Mouse (Mus musculus) T-helper 2 cell (primary cell): ENCODE measurements around the gene Zfp775.

Experiments used
- in situ Hi-C: fragments of 300-600 bp; cut with MboI, MseI; formaldehyde crosslinking; loops from one replicate; pipeline ENCODE4 v1.15.1; 2025; ENCODE audit warnings: high pct_unique_total_duplicates

Zfp775 gene

GRCm38 (mm10) chr6:48601271-48602079 is at the start of gene Zfp775:
Gene Zfp775 (plus strand): TSS chr6:48602063.
- in situ Hi-C loops = no loop called here

- in situ Hi-C loops = no loop called here
Measured at GRCm38 (mm10) chr6:48552918-48553317, 48.9 kb upstream of the Zfp775 start.

GRCm38 (mm10) chr6:48553819-48554218 is 48.0 kb upstream of the Zfp775 start:
- in situ Hi-C loops = no loop called here

GRCm38 (mm10) chr6:48554280-48555103 is 47.4 kb upstream of the Zfp775 start, which contains the start of gene Lrrc61:
Gene Lrrc61 (plus strand): TSS chr6:48554796.
- in situ Hi-C loops = no loop called here

- in situ Hi-C loops = no loop called here
Measured at GRCm38 (mm10) chr6:48555104-48555890, 46.6 kb upstream of the Zfp775 start.

GRCm38 (mm10) chr6:48555956-48556355 is 45.9 kb upstream of the Zfp775 start:
- in situ Hi-C loops = no loop called here

GRCm38 (mm10) chr6:48565693-48566310 is 36.1 kb upstream of the Zfp775 start:
- in situ Hi-C loops = loop anchor here (5.0 kb wide), 1 partner anchor 49 kb away; no protein-coding TSS in a partner anchor

GRCm38 (mm10) chr6:48566312-48566711 is 35.6 kb upstream of the Zfp775 start:
- in situ Hi-C loops = loop anchor here (5.0 kb wide), 1 partner anchor 49 kb away; no protein-coding TSS in a partner anchor

- in situ Hi-C loops = loop anchor here (5.0 kb wide), 1 partner anchor 51 kb away; no protein-coding TSS in a partner anchor
Measured at GRCm38 (mm10) chr6:48568036-48568984, 33.6 kb upstream of the Zfp775 start.

- in situ Hi-C loops = loop anchor here (5.0 kb wide), 1 partner anchor 52 kb away; no protein-coding TSS in a partner anchor
Measured at GRCm38 (mm10) chr6:48569065-48569807, 32.6 kb upstream of the Zfp775 start.

- in situ Hi-C loops = no loop called here
Measured at GRCm38 (mm10) chr6:48572014-48572413, 29.8 kb upstream of the Zfp775 start.

- in situ Hi-C loops = no loop called here
Measured at GRCm38 (mm10) chr6:48572572-48573061, 29.2 kb upstream of the Zfp775 start, which contains the start of gene Rarres2. Gene Rarres2 (minus strand): TSS chr6:48572789.

GRCm38 (mm10) chr6:48573280-48573679 is 28.6 kb upstream of the Zfp775 start:
- in situ Hi-C loops = no loop called here

- in situ Hi-C loops = no loop called here
Measured at GRCm38 (mm10) chr6:48573981-48574380, 27.9 kb upstream of the Zfp775 start.

GRCm38 (mm10) chr6:48578736-48579135 is 23.1 kb upstream of the Zfp775 start:
- in situ Hi-C loops = no loop called here

GRCm38 (mm10) chr6:48579215-48579648 is 22.6 kb upstream of the Zfp775 start:
- in situ Hi-C loops = no loop called here

- in situ Hi-C loops = loop anchor here (5.0 kb wide), 1 partner anchor 61 kb away; no protein-coding TSS in a partner anchor
Measured at GRCm38 (mm10) chr6:48581257-48581656, 20.6 kb upstream of the Zfp775 start.

- in situ Hi-C loops = loop anchor here (5.0 kb wide), 1 partner anchor 60 kb away; no protein-coding TSS in a partner anchor
Measured at GRCm38 (mm10) chr6:48582037-48582436, 19.8 kb upstream of the Zfp775 start.
